Mouse (Mus musculus) heart, postnatal 4 days (tissue): Measurements from ENCODE around the gene Ctdsp2. TPM values are rescaled to one million over a fixed set of nuclear protein-coding genes. Genes with fewer than 3 reads are reported as not detected.

Experiments
- DNase-seq: peaks from one replicate; pipeline ENCODE4 v3.0.0; 2021
- total RNA-seq, 2 experiments: library from RNA; stranded (reverse); gene quantifications; 2 replicates each; pipeline ENCODE4 v1.2.3; 2021

The Ctdsp2 gene
- total RNA-seq, 2 experiments from 2014 or later, result 132 to 136 TPM

DNA sequence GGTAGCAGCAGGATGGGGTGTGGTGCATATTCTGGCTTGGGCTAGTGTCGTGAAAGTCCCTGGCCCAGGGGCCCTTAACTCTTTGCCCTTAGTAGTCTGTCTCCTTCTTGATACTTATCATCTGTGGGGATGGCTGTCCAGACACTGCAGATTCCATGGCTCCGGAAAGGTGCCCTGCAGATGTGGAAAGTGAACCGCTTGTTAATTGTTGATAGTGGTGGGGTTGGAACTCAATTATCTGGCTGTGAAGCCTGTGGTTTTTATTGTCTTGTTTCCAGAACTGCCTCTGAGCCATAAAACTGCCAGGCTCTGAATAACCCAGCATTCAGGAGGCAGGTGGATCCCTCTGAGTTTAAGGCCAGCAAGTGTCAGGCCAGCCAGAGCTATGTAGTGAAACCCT, 13.2 kb downstream of the Ctdsp2 start:
- no peak for DNase-seq

DNA sequence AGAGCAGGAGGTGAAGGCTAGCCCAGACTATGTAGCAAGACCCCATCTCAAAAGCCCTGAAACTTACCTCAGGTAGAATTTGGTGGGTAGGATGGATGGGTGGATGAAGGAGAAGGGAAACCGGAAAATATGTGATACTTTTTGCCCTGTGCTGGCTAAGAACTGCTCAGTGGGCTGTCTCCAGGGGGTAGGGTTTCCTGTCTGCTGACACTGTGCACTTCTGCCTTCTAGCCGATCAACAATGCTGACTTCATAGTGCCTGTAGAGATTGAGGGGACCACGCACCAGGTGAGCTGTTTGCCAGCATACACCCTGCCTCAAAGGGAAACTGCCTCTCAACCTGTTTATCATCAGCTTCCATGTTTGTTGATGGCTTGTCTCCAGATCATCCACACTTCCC, 15.1 kb downstream of the Ctdsp2 start:
- DNase-seq, result no peak

GRCm38 (mm10) chr10:126997340-126998113, 19.0 kb downstream of the Ctdsp2 start:
- DNase-seq, result no peak

- DNase-seq, result no peak
Observed at GRCm38 (mm10) chr10:127000529-127000928, 22.0 kb downstream of the Ctdsp2 start, which contains the start of gene Avil. Gene Avil, plus strand, starts transcription at chr10:127000709.

DNA sequence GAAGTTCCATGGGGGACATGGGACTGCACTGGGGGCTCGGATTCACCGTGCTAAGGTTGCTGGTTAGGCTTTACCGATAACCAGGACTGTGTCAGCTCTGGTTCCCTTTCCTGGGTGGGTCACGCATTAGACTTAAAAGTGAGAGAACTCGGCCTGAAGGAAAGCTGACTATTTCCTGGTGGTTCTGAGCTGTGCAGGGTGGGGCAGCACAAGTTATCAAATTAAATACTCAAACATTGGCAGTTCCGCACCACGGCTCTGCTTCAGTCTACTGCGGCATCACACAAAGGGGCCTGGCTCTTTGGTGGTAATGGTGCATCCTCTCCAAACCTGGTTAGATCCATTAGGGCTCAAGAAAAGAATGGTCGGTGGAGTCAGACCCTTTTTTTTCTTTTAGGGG, 22.8 kb downstream of the Ctdsp2 start:
- DNase-seq, result no peak

GRCm38 (mm10) chr10:127002056-127002455, 23.5 kb downstream of the Ctdsp2 start:
- DNase-seq, result no peak

DNA sequence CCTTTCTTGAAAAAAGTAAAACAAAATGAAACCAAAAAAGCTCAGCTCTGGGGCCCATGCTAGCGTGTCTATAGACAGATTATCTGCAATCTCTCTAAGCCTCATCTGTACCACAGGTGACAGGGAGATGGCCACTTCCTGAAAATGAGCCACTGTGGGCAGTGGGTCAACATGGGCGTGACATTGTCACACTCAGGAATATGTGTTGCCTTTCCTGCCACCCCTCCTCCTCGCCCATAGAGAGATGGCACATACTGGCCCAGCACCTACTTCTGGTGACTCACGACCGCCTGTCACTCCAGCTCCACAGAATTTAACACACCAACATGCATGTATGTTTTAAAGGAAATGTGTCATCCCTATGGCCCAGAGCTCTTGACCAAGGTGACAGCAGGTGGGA, 24.2 kb downstream of the Ctdsp2 start:
- no peak for DNase-seq

DNA sequence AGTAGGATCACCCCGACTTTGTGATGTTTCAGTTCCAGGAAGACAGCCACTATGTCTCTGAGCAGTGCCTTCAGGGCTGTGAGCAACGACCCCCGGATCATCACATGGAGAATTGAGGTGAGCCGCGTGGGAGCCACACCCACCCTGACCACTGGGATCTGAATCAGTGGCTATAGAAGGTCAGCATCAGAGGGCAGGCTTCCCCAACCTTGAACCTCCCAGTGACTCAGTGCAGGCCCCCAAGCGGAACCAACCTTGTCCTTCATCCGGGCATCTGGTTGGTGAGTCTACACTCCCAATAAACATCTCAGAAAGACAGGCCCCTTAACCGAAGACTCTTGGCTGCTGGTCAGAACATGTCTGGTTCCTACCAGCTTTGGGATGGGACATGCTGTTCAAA, 24.8 kb downstream of the Ctdsp2 start:
- no peak for DNase-seq

GRCm38 (mm10) chr10:127003806-127004205, 25.3 kb downstream of the Ctdsp2 start:
- no peak for DNase-seq

DNA sequence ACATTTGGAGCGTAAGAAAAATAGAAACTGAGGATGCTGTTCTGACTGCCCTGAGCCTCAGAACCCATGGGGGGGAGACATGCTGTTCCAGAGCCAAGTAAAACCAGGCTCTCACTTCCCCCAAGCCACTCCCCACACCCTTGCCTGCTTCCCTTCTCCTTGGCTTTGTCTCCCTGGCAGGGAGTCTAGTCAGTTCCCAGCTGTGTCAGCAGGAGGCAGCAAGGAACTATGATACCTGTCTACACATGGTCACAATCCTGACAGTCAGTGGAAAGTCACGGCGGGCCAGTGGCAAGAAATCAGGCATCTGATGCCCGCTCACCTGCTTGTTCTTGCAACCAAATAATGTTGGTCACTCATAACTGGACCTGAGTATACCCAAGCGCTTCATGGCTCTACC, 38.0 kb downstream of the Ctdsp2 start:
- DNase-seq, result peak; percentile 49

DNA sequence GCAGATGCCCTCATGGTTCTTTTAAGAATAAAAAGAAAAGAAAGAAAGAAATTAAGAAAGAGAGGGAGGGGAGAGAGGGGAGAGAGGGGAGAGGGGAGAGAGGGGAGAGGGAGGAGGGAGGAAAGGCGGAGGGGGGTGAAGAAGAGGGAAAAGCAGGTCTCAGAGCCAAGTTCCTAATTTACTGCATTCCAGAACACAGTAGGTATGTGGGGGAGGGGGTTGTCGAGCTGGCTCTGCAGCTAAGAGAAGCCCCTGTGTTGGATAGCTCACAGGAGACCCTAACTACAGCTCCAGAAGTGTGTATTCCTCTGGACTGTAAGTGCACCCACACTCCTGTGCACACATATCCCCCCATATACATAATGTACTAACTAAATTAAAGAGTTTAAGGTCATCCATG, 38.6 kb downstream of the Ctdsp2 start:
- DNase-seq, result no peak

- no peak for DNase-seq
Observed at GRCm38 (mm10) chr10:127018422-127018821, 39.9 kb downstream of the Ctdsp2 start.

GRCm38 (mm10) chr10:127030336-127031296, 52.1 kb downstream of the Ctdsp2 start, which contains the start of gene Tsfm:
Gene Tsfm, minus strand, starts transcription at chr10:127030840.
- DNase-seq, result peak; percentile 96

- no peak for DNase-seq
Observed at GRCm38 (mm10) chr10:127033301-127033741, 54.8 kb downstream of the Ctdsp2 start.

DNA sequence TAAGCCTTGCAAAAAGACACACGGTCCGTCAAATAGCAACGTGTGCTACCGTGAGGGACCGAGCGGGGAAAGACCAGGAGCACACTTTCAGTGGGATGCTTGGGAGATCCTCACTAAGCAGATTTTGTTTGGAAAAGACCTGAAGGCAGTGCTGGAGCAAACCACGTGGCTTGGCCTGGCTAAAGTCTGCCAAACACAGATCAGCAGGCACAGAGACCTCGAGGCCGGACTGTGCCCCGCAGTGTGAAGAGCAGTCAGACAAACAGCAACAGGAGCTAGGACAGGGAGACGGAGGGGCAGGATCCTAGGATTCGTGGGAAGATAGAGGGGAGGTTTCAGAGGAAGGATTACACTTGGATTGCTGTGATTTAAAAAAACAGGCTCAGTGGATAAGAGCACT, 57.8 kb downstream of the Ctdsp2 start:
- DNase-seq, result no peak

- DNase-seq, result no peak
Observed at GRCm38 (mm10) chr10:127037641-127038040, 59.1 kb downstream of the Ctdsp2 start.

DNA sequence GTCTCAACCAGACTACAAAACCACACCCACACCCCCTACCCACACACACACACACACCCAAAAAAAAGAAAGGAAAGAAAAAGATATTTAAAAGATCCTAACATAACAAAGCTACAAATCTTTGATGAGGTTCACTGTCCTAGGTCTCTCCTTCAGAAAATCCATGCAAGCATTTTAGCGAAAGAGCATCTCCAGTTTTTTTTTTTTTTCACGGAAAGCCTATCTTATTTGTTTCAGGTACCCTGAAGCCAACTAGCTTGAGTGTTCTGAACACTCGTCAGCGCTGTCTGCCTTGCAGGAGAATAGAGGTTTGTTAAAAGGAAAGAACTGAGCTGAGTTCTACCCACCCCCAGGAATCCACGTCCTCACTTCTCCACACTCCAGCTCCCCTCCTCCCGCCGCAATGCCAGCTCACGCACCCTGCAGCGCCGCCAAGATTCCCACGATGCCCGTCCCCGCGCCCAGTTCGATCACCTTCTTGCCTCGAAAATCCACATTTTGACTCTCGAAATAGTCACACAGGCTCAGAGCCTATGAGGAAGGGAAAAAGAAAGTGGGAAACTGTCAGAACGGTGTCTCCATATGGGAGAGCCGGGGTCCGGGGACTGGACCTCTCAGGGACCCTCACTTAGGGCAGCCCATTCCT, 62.2 kb downstream of the Ctdsp2 start:
- no peak for DNase-seq

DNA sequence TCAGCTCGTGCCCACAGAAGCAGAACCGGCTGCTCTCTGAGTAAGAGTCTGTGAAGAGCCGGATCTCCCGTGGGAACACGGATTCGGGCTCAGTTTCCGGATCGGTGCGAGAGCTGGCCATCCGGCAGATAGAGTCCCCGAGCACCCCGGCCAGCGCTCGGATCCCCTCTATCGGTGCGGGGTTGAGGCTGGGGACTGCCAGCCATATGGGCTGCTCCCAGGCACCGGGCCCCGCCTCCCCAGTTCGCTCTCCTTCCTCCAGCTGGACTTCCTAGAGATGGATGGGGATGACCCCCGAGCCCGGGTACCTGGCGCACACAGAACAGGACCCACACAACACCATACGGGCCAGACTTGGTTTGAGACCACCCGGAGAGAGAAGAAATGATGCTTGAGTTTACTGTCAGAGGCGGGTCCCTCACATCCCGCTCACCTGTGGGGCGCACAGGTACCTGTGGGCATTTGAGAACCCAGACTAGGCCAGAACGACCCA, 62.8 kb downstream of the Ctdsp2 start, which contains the start of the genes Mettl1 and Eef1akmt3:
Gene Mettl1 (plus strand): TSS at position 141 of the 493 bp plus-strand sequence.
Gene Eef1akmt3 (minus strand): TSS at position 240 of the 493 bp plus-strand sequence.
- DNase-seq, result peak; percentile 36

DNA sequence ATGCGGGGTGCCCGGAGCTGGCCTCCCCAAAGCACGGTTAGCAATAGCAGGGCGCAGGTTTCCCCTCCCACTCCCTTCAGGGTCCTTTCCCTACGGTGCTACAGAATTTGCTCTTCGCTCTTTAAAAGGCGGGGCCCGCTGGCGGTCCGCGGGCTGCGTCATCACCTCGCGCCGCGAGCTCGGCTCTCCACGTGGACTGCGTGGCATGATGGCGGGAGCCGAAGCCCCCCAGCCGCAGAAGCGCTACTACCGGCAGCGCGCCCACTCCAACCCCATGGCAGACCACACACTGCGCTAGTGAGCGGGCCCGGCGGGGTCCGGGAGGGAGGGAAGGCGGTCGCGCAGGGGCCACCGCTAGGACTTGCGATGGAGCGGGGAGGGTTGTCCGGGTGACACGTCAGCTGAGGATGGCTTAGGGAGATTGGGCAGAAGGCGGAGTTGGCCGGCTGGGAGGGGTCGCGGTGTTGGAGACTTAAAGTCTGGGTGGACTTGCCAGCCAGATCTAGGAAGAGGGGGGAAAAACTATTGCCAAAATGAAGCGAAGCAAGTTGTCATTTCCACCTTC, 63.3 kb downstream of the Ctdsp2 start:
- DNase-seq, result peak; percentile 91

GRCm38 (mm10) chr10:127042468-127043115, 64.1 kb downstream of the Ctdsp2 start:
- no peak for DNase-seq

- DNase-seq, result no peak
Observed at GRCm38 (mm10) chr10:127043187-127043586, 64.7 kb downstream of the Ctdsp2 start.
